Mouse (Mus musculus): ENCODE data around the gene Fgr. TPM values are rescaled to one million over a fixed set of nuclear protein-coding genes. Genes with fewer than 3 reads are reported as not detected.
A peak's percentile ranks its signal among the peaks of the same experiment; 100 is the strongest.

The Fgr gene
- polyA plus RNA-seq, 1 experiment from 2014 or later, result 0.44 TPM

DNA sequence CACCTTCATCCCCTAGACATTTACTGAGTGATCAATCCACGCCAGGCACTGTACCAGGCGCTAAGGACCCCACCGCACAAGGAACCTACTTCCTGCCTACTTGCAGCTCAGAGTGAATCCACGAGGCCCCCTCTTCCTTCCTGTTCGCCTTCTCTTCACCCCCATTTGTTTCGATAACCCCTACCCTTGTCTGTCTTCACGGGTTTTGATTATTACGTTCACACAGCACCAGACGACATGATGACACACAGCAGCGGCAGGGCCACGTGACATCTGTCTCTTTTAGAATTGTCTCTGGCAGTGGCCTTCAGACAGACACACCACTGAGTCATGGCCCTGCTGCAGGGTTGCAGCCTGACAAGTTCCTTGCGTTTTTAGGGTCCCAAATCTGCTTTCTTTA lies 29.8 kb upstream of the Fgr start:
- Histone ChIP-seq H3K4me1 (ENCODE audit: insufficient read depth, low read length) (peaks cover 14% of the 10 kb centered on the region), H3K36me3 (ENCODE audit: insufficient read depth, low read length) (no peaks in the 10 kb centered on the region), H3K27ac (ENCODE audit: low read length) (no peak overlapping the region), H3K9me3 (ENCODE audit: low read length) (no peaks in the 10 kb centered on the region), H3K9ac (replicated peaks; ENCODE audit: low read length) (no peak overlapping the region), H3K4me3 (ENCODE audit: low read length) (no peak overlapping the region), H3K4me2 (replicated peaks; ENCODE audit: low read depth, low read length) (no peak overlapping the region), H3K27me3 (ENCODE audit: insufficient read depth, low read length) (0 out of 2 replicates have a peak, but pooled peaks cover 3% of the 10 kb centered on the region)
- WGBS, result 61% methylated on average over 12 of the region's 12 CpGs
- no peak for ATAC-seq (ENCODE audit: low FRiP score, low TSS enrichment)

DNA sequence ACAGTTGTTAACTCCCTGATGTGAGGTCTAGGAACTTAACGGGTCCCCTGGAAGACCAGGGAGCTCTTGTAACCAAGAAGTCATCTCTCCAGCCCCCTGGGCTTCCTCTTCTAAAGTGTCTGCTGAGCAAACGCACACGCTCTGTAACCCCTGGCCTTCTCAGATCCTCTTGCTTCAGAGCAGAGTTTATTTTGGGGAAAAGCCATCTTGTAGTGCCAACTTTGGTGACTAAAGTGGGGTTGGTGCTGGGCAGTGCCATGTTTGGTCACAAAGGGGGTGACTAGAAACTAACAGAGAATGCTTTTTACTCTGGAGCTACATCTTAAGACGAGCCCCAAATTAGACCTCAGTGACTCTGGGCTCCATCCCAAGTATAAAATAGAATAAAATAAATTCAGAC lies 29.1 kb upstream of the Fgr start:
- Histone ChIP-seq H3K4me3 (ENCODE audit: low read length) (no peak overlapping the region), H3K4me1 (ENCODE audit: insufficient read depth, low read length) (peaks cover 14% of the 10 kb centered on the region), H3K9me3 (ENCODE audit: low read length) (no peaks in the 10 kb centered on the region), H3K27ac (ENCODE audit: low read length) (no peak overlapping the region), H3K27me3 (ENCODE audit: insufficient read depth, low read length) (0 out of 2 replicates have a peak, but pooled peaks cover 3% of the 10 kb centered on the region), H3K36me3 (ENCODE audit: insufficient read depth, low read length) (no peaks in the 10 kb centered on the region), H3K4me2 (replicated peaks; ENCODE audit: low read depth, low read length) (no peak overlapping the region), H3K9ac (replicated peaks; ENCODE audit: low read length) (no peak overlapping the region)
- no peak for ATAC-seq (ENCODE audit: low FRiP score, low TSS enrichment)
- WGBS, result 61% methylated on average over 4 of the region's 4 CpGs

DNA sequence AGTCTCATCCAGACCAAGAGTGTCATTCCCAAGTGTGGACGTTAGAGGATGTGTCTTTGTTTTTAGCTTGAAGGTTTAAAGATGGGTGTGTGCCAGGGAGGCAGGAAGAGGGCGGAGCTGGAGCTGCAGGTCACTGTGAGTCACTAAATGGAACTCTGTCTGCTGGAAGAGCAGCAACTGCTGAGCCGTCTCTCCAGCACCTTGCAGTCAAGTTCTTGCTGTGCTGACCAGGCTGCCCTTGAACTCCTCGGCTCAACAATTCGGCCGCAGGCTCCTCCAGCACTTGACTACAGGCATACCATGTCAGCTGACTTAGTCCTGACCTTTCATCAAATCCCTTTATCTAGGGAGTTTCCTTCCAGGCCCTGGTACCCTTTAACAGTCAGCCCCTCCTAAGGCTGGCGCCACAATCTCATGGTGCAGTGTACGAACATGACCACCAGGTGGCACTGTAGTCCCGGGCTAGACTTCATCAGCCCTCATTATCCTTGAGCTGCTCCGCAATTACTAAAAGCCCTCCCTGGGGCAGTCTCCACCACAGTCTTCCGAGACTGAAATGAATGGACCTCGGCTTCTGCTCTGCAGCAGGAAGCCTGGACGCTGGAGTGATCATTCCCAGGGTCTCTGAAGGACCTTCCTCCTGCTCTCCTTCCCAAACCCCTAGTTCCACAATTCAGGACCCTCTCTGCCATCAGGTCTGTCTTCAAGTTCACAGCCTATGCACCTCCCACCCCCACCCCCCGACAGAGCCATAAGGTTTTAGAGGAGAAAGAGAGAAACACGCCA lies 28.4 kb upstream of the Fgr start:
- H3K4me3 ChIP-seq (ENCODE audit: low read length), result peak overlapping the region; percentile 26
- H3K27ac ChIP-seq (ENCODE audit: low read length), result peak overlapping the region; percentile 51
- no peaks in the 10 kb centered on the region for H3K36me3 ChIP-seq (ENCODE audit: insufficient read depth, low read length)
- ATAC-seq (ENCODE audit: low FRiP score, low TSS enrichment), result peak; percentile 90
- peak overlapping the region; percentile 54 for H3K4me2 ChIP-seq (replicated peaks; ENCODE audit: low read depth, low read length)
- peak overlapping the region; percentile 59 for H3K9ac ChIP-seq (replicated peaks; ENCODE audit: low read length)
- 4% methylated on average over 15 of the region's 15 CpGs for WGBS
- H3K27me3 ChIP-seq (ENCODE audit: insufficient read depth, low read length), result 0 out of 2 replicates have a peak, but pooled peaks cover 3% of the 10 kb centered on the region
- no peaks in the 10 kb centered on the region for H3K9me3 ChIP-seq (ENCODE audit: low read length)
- peaks cover 17% of the 10 kb centered on the region for H3K4me1 ChIP-seq (ENCODE audit: insufficient read depth, low read length)

DNA sequence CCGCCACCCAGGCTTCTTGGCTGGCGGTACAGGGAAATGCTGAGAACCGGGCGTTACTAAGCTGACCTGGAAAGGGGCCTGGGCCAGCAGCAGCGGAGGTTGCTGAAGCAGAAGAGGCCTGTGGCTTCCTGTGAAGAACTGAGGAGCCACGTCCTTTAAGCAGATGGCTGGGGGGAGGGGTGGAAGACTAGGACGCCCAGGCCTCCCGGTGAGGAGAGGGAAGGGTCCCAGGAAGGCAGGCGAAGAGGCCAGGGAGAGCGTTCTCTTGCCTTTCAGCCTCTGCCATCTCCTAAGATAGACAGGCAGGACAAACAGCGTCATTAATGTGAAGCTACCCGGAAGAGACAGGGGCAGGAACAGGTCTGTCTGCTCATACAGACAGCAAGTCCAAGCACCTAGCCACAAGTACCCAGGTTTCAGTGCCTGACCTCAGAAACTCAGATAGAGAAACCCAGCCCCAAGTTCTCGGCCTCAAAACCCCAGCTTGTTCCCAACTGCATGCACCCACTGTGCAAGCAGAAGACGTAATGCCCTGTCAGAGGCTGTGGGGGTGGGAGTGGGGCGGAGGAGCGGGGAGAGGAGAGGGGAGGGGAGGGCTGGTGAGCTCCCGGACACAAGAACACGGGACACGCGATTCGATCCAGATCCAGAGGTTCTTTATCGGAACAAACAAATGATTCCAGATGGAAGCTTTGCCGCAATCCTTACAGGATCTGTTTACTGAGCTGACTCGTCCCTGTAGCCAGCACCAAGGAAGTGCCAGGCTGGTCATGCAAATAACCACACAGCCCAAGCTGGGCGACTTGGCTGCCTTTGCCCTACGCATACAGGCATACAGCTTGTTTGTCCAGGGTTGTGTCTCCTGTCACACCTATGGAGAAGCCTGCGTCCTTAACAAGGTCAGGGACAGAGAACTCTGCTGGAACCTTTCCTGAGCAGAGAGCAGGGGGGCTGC lies 27.6 kb upstream of the Fgr start:
- H3K27me3 ChIP-seq (ENCODE audit: insufficient read depth, low read length), result no peaks in the 10 kb centered on the region
- H3K9me3 ChIP-seq (ENCODE audit: low read length), result no peaks in the 10 kb centered on the region
- peak overlapping the region; percentile 26 for H3K4me3 ChIP-seq (ENCODE audit: low read length)
- 13% methylated on average over 25 of the region's 27 CpGs for WGBS
- peak overlapping the region; percentile 59 for H3K9ac ChIP-seq (replicated peaks; ENCODE audit: low read length)
- ATAC-seq (ENCODE audit: low FRiP score, low TSS enrichment), result 0 out of 2 replicates have a peak, but pooled peaks have one; percentile 19
- peaks cover 18% of the 10 kb centered on the region for H3K4me1 ChIP-seq (ENCODE audit: insufficient read depth, low read length)
- no peaks in the 10 kb centered on the region for H3K36me3 ChIP-seq (ENCODE audit: insufficient read depth, low read length)
- H3K4me2 ChIP-seq (replicated peaks; ENCODE audit: low read depth, low read length), result peak overlapping the region; percentile 54
- H3K27ac ChIP-seq (ENCODE audit: low read length), result peak overlapping the region; percentile 51

DNA sequence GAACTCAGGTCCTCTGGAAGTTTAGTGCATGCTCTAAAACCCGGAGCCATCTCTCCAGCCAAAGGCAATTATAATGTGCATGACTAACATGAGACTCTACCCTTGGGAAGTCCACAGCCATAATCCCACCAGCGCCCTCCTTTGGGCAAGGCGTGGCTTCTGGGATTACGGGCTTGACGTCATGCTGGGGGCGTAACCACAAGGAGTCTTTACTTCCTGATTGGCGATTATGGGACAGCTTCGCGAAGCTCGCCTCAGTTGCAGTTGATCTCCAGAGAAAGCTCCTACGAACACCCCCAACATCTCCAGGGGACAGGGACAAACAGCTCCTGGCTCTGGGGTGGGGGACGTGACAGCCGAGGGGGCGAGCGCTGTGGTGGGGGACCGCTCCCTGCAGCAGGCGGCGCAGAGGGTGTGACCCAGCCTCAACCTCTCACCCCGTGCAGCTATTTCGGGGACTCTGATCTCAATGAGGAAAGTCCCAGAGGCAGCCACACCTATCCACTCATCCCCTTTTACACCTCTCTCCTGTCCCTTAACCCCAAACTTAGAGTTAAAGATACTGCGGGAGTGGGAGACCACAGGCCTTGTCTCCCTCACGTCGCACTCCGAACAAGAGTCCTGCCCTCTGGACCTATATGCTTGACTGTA lies 23.9 kb upstream of the Fgr start:
- H3K36me3 ChIP-seq (ENCODE audit: insufficient read depth, low read length), result no peaks in the 10 kb centered on the region
- peaks cover 19% of the 10 kb centered on the region for H3K4me1 ChIP-seq (ENCODE audit: insufficient read depth, low read length)
- peak overlapping the region; percentile 41 for H3K4me2 ChIP-seq (replicated peaks; ENCODE audit: low read depth, low read length)
- H3K27ac ChIP-seq (ENCODE audit: low read length), result no peak overlapping the region
- peak overlapping the region; percentile 21 for H3K4me3 ChIP-seq (ENCODE audit: low read length)
- no peaks in the 10 kb centered on the region for H3K27me3 ChIP-seq (ENCODE audit: insufficient read depth, low read length)
- H3K9ac ChIP-seq (replicated peaks; ENCODE audit: low read length), result peak overlapping the region; percentile 42; the same call in 1 of the 2 replicates
- H3K9me3 ChIP-seq (ENCODE audit: low read length), result no peaks in the 10 kb centered on the region
- ATAC-seq (ENCODE audit: low FRiP score, low TSS enrichment), result no peak
- WGBS, result 35% methylated on average over 24 of the region's 24 CpGs

DNA sequence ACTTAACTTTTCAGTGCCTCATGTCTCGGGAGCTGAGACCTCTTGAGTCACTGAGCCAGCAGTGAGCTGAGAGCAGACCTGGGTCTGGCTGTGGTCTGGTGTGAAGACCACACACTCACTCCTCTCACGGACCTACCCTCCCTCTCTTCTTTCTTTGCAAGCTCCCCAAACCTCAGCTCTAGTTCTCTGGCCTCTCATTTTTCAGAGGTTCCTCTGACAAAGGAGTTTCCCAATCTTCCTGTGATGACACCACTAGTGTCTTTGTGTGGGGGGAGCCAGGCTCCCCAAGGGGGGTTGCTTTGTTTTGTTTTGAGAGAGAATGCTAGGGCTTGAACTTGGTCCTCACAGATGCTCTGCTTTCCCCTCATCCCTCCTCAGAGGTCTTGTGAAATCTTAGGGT lies 22.9 kb upstream of the Fgr start:
- WGBS, result 50% methylated on average over 2 of the region's 2 CpGs
- Histone ChIP-seq H3K9me3 (ENCODE audit: low read length) (no peaks in the 10 kb centered on the region), H3K27me3 (ENCODE audit: insufficient read depth, low read length) (no peaks in the 10 kb centered on the region), H3K9ac (replicated peaks; ENCODE audit: low read length) (no peak overlapping the region), H3K4me2 (replicated peaks; ENCODE audit: low read depth, low read length) (no peak overlapping the region), H3K27ac (ENCODE audit: low read length) (no peak overlapping the region), H3K4me3 (ENCODE audit: low read length) (no peak overlapping the region), H3K4me1 (ENCODE audit: insufficient read depth, low read length) (peaks cover 20% of the 10 kb centered on the region), H3K36me3 (ENCODE audit: insufficient read depth, low read length) (no peaks in the 10 kb centered on the region)
- no peak for ATAC-seq (ENCODE audit: low FRiP score, low TSS enrichment)

DNA sequence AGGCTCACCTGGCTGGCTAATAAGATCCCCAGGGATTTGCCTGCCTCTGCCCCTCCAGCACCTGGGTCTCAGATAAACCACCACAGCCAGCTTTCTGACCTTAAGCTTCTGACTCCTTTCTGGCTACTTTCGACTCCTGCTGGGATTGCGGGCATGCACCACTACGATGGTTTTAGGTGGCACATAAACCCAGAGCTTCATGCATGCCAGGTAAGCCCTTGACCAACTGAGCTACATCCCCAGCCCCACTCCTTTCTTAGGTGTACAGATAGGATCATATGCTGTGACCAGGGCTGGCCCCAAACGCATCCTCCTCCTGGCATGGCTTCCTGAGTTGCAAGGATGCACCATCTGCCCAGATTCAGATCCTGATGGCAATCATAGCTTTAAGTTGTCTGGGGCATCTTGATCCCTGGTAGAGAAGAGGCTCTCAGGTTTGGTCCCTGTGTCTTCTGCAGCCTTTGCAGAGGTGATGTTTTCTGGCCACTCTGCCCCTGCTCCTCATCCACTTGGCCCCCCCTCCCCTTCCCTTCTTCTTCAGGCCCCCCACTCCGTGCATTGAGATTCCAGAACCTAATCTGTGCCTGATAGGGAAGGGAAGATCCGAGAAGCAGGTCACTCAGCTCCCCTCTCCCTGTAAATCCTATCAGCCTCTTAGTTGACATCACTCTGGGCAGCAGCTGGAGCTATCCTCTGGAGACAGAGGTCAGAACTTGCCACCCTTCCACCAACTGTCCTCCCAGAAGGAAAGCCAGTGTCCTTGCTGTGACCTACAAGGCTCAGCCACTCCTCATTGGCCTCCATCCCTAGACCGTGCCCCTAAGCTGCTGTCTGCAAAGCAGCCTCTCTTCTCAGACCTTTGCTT lies 19.1 kb upstream of the Fgr start:
- Histone ChIP-seq H3K4me1 (ENCODE audit: insufficient read depth, low read length) (peaks cover 24% of the 10 kb centered on the region), H3K27ac (ENCODE audit: low read length) (no peak overlapping the region), H3K9me3 (ENCODE audit: low read length) (no peaks in the 10 kb centered on the region), H3K4me3 (ENCODE audit: low read length) (no peak overlapping the region), H3K27me3 (ENCODE audit: insufficient read depth, low read length) (no peaks in the 10 kb centered on the region), H3K4me2 (replicated peaks; ENCODE audit: low read depth, low read length) (no peak overlapping the region), H3K9ac (replicated peaks; ENCODE audit: low read length) (no peak overlapping the region), H3K36me3 (ENCODE audit: insufficient read depth, low read length) (no peaks in the 10 kb centered on the region)
- no peak for ATAC-seq (ENCODE audit: low FRiP score, low TSS enrichment)
- WGBS, result 59% methylated on average over 7 of the region's 7 CpGs

DNA sequence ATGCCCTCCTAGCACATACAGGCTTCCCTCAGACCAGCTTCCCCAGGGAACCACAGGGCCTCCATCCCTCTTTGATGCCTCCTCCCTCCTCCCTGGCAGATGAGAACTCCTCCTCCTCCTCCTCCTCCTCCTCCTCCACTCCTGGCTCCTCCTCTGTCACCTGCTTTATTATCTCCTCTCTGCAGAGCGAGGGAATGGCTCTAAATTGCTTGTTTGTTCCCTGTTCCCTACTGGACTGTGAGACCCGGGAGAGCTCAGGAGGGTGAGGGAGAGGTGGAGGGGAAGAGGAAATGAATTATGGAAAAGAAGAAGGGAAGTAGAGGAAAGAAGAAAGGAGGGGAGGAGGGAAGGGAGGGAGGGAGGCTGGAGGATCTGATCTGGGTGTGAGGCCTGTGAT lies 18.5 kb upstream of the Fgr start:
- no peaks in the 10 kb centered on the region for H3K27me3 ChIP-seq (ENCODE audit: insufficient read depth, low read length)
- no peak overlapping the region for H3K27ac ChIP-seq (ENCODE audit: low read length)
- no peak overlapping the region for H3K9ac ChIP-seq (replicated peaks; ENCODE audit: low read length)
- no peak overlapping the region for H3K4me3 ChIP-seq (ENCODE audit: low read length)
- no peak for ATAC-seq (ENCODE audit: low FRiP score, low TSS enrichment)
- H3K9me3 ChIP-seq (ENCODE audit: low read length), result no peaks in the 10 kb centered on the region
- peaks cover 28% of the 10 kb centered on the region for H3K4me1 ChIP-seq (ENCODE audit: insufficient read depth, low read length)
- H3K36me3 ChIP-seq (ENCODE audit: insufficient read depth, low read length), result no peaks in the 10 kb centered on the region
- 26% methylated on average over 2 of the region's 2 CpGs for WGBS
- H3K4me2 ChIP-seq (replicated peaks; ENCODE audit: low read depth, low read length), result no peak overlapping the region
